Mouse (Mus musculus): ENCODE results near the gene Pef1.

- no peak for TF ChIP-seq CTCF (IDR thresholded peaks at IDR 0.05)
- TF ChIP-seq POLR2A (IDR thresholded peaks at IDR 0.05; ENCODE audit: insufficient read depth, low read depth, low read length), result no peak
- TF ChIP-seq EP300 (IDR thresholded peaks at IDR 0.05; ENCODE audit: insufficient read depth, low read depth, low read length), result no peak
Observed at GRCm38 (mm10) chr4:130173911-130174311, 71.6 kb downstream of the Pef1 start.
